Mouse (Mus musculus): ENCODE data around the gene Zswim1.

DNA sequence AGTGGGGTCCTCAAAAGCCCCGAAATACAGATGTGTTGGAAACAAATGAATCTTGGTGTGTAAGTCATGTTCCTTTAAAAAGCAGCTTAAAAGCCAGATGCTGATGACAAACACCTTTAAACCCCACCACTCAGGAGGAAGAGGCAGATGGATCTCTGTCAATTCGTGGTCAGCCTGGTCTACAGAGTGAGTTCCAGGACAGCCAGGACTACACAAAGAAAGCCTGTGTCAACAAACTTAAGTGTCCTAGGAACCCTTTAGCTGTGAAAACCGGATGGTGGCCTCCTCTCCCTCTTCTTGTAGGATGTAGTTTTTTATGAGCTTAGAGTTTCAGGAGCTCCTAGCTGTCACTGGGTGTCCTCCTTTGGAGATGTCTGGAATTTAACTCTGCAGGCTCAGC, 51.1 kb downstream of the Zswim1 start:
- no peak for TF ChIP-seq CTCF (IDR thresholded peaks at IDR 0.05 in 2 of 3, conservative IDR thresholded peaks at IDR 0.05 in 1 of 3; ENCODE audit: control insufficient read depth in 1 of 3, insufficient read depth in 1 of 3, low read depth in 2 of 3, low read length in 3 of 3, poor library complexity in 1 of 3, severe bottlenecking in 1 of 3)
- TF ChIP-seq POLR2A (IDR thresholded peaks at IDR 0.05; ENCODE audit: control insufficient read depth in 1 of 2, insufficient read depth in 1 of 2, low read depth in 1 of 2, low read length in 2 of 2, poor library complexity in 1 of 2) = no peak
- no peak for TF ChIP-seq ZKSCAN1 (IDR thresholded peaks at IDR 0.05; ENCODE audit: low read depth, low read length)
- no peak for TF ChIP-seq TBP (IDR thresholded peaks at IDR 0.05; ENCODE audit: low read depth, low read length)
- TF ChIP-seq MYC (IDR thresholded peaks at IDR 0.05; ENCODE audit: low read depth, low read length) = no peak
- no peak for TF ChIP-seq MAFK (IDR thresholded peaks at IDR 0.05; ENCODE audit: borderline replicate concordance, low read depth, low read length)
